Comparison of ENCODE assay signal across 10 mouse cellular contexts in the genomic region with DNA sequence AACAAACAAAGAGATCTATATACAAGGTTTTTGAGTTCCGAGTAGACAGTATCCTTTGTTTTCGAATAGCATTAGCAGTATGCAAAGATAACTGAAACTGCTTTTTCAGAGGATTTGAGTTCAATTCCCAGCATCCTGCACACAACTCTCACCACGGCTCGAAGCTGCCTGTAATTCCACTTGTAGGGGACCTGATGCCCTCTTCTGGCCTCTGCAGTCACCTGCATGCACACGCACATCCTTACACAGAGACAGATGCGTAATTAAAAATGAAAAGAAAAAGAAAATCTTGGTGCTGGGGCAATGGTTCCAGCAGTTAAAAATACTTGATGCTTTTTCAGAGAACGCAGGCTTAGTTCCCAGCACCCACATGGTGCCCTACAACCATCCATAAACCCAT.
DNase-seq lines count a peak whose midpoint lies in the region; ATAC-seq and TF ChIP-seq lines count a peak whose summit lies in the region.
"Had no signal": no experiment of that assay in that cellular context is flagged by ENCODE, and none has a peak within 500 bp of the region (broad histone marks: within the 10 kb centered on the region; RNA-seq: fewer than 3 reads in every experiment).

No protein-coding gene starts in this region.

- no peak overlapping the region for H3K9ac ChIP-seq in kidney, embryonic 15.5 days
- no peak overlapping the region for H3K9ac ChIP-seq in embryonic facial prominence, embryonic 11.5 days (replicated peaks; ENCODE audit: low read length)
- H3K9ac ChIP-seq: heart, embryonic 13.5 days had no signal

- no peak for ATAC-seq in kidney, embryonic 15.5 days (replicated peaks; ENCODE audit: low FRiP score)
- no peak for ATAC-seq in embryonic facial prominence, embryonic 11.5 days (replicated peaks; ENCODE audit: insufficient number of reproducible peaks, low FRiP score, low TSS enrichment, low read depth)

- WGBS in kidney, adult 2 months = 68% methylated on average over 7 of the region's 7 CpGs
- WGBS in kidney, embryonic 15.5 days = 72% methylated on average over 7 of the region's 7 CpGs
- 81% methylated on average over 7 of the region's 7 CpGs for WGBS in thymus, adult 2 months
- WGBS in embryonic facial prominence, embryonic 11.5 days = 55% methylated on average over 7 of the region's 7 CpGs

- no peak for TF ChIP-seq POLR2A in kidney, adult 2 months (IDR thresholded peaks at IDR 0.05; ENCODE audit: low read depth, low read length)
- no peak for TF ChIP-seq POLR2A in thymus, adult 2 months (IDR thresholded peaks at IDR 0.05; ENCODE audit: control insufficient read depth, extremely low read depth, insufficient read depth, low read length, poor library complexity)

- peak; percentile 8 for DNase-seq in kidney, adult 2 months
- peak; percentile 8 for DNase-seq in thymus, adult 2 months
- no peak for DNase-seq in thymus, adult 18-20 months
- peak; percentile 24 for DNase-seq in embryonic facial prominence, embryonic 11.5 days (ENCODE audit: low spot score)
- DNase-seq in spleen, postnatal 14 days (ENCODE audit: low spot score in 2 of 2) = no peak
- no peak for DNase-seq in frontal cortex, postnatal 36 days (ENCODE audit: low spot score in 2 of 2)
- no peak for DNase-seq in gastrocnemius, adult 8-10 months (ENCODE audit: low spot score in 2 of 2)
- DNase-seq: cerebellum, adult 18-20 months had no signal

- H3K4me1 ChIP-seq in kidney, adult 2 months (ENCODE audit: control insufficient read depth, insufficient read depth, low read length) = no peaks in the 10 kb centered on the region
- H3K4me1 ChIP-seq in kidney, embryonic 15.5 days = no peaks in the 10 kb centered on the region
- H3K4me1 ChIP-seq in thymus, adult 2 months (replicated peaks; ENCODE audit: control insufficient read depth, insufficient read depth, low read length) = no peaks in the 10 kb centered on the region
- no peaks in the 10 kb centered on the region for H3K4me1 ChIP-seq in embryonic facial prominence, embryonic 11.5 days (ENCODE audit: control insufficient read depth, insufficient read depth, low read length)
- H3K4me1 ChIP-seq: heart, embryonic 13.5 days had no signal

- TF ChIP-seq CTCF in kidney, adult 2 months (conservative IDR thresholded peaks at IDR 0.05; ENCODE audit: insufficient read depth, insufficient read length, low read depth, low read length) = peak; percentile 62
- no peak for TF ChIP-seq CTCF in thymus, adult 2 months (IDR thresholded peaks at IDR 0.05; ENCODE audit: borderline replicate concordance, control insufficient read depth, extremely low read depth, insufficient read depth, low read length, poor library complexity)

- no peaks in the 10 kb centered on the region for H3K9me3 ChIP-seq in kidney, embryonic 15.5 days (replicated peaks)
- H3K9me3 ChIP-seq in embryonic facial prominence, embryonic 11.5 days (replicated peaks; ENCODE audit: control insufficient read depth, low read length) = no peaks in the 10 kb centered on the region
- H3K9me3 ChIP-seq: heart, embryonic 13.5 days had no signal

- no peak overlapping the region for H3K27ac ChIP-seq in kidney, adult 2 months (ENCODE audit: insufficient read depth, low read depth, low read length)
- no peak overlapping the region for H3K27ac ChIP-seq in kidney, embryonic 15.5 days
- no peak overlapping the region for H3K27ac ChIP-seq in thymus, adult 2 months (ENCODE audit: control insufficient read depth, insufficient read depth, low read length)
- H3K27ac ChIP-seq in embryonic facial prominence, embryonic 11.5 days (replicated peaks; ENCODE audit: low read depth, low read length) = no peak overlapping the region
- H3K27ac ChIP-seq: heart, embryonic 13.5 days had no signal

- H3K4me3 ChIP-seq in kidney, adult 2 months (ENCODE audit: insufficient read depth, low read depth, low read length) = no peak overlapping the region
- H3K4me3 ChIP-seq in kidney, embryonic 15.5 days (replicated peaks) = no peak overlapping the region
- no peak overlapping the region for H3K4me3 ChIP-seq in thymus, adult 2 months (ENCODE audit: control insufficient read depth, insufficient read depth, low read length)
- H3K4me3 ChIP-seq in embryonic facial prominence, embryonic 11.5 days (ENCODE audit: low read depth, low read length) = no peak overlapping the region
- H3K4me3 ChIP-seq: heart, embryonic 13.5 days had no signal

- H3K4me2 ChIP-seq in kidney, embryonic 15.5 days = no peak overlapping the region
- no peak overlapping the region for H3K4me2 ChIP-seq in embryonic facial prominence, embryonic 11.5 days (ENCODE audit: low read depth, low read length)
- H3K4me2 ChIP-seq: heart, embryonic 13.5 days had no signal

- H3K27me3 ChIP-seq in kidney, adult 2 months (replicated peaks; ENCODE audit: control insufficient read depth, insufficient read depth, low read length) = no peaks in the 10 kb centered on the region
- peaks cover 11% of the 10 kb centered on the region for H3K27me3 ChIP-seq in kidney, embryonic 15.5 days
- H3K27me3 ChIP-seq in thymus, adult 2 months (ENCODE audit: control insufficient read depth, insufficient read depth, low read length) = no peaks in the 10 kb centered on the region
- no peaks in the 10 kb centered on the region for H3K27me3 ChIP-seq in embryonic facial prominence, embryonic 11.5 days (ENCODE audit: control insufficient read depth, insufficient read depth, low read length)

- no peaks in the 10 kb centered on the region for H3K36me3 ChIP-seq in kidney, adult 2 months (ENCODE audit: control insufficient read depth, insufficient read depth, low read length)
- no peaks in the 10 kb centered on the region for H3K36me3 ChIP-seq in kidney, embryonic 15.5 days
- H3K36me3 ChIP-seq in thymus, adult 2 months (ENCODE audit: control insufficient read depth, insufficient read depth, low read length) = no peaks in the 10 kb centered on the region
- no peaks in the 10 kb centered on the region for H3K36me3 ChIP-seq in embryonic facial prominence, embryonic 11.5 days (replicated peaks; ENCODE audit: control insufficient read depth, insufficient read depth, low read depth, low read length)
- H3K36me3 ChIP-seq: heart, embryonic 13.5 days had no signal

Comparison
In these comparisons a context has a peak if more than half of its experiments do, and no peak if none do; other contexts are left out.
1. DNase-seq: peak in kidney, adult 2 months (single experiment), thymus, adult 2 months (single experiment) and embryonic facial prominence, embryonic 11.5 days (single experiment); none in thymus, adult 18-20 months (0 of 2), spleen, postnatal 14 days (0 of 2), frontal cortex, postnatal 36 days (0 of 2) and gastrocnemius, adult 8-10 months (0 of 2).